Mouse (Mus musculus): ENCODE results near the gene Gm49373.

- TF ChIP-seq CTCF (conservative IDR thresholded peaks at IDR 0.05; ENCODE audit: insufficient read depth, insufficient read length, low read depth, low read length) = no peak
- no peak for TF ChIP-seq POLR2A (IDR thresholded peaks at IDR 0.05; ENCODE audit: low read depth, low read length)
Measured at GRCm38 (mm10) chr9:21022288-21022687, 50.6 kb downstream of the Gm49373 start.
